Comparison of ENCODE assay signal across 11 mouse cellular contexts in the genomic region with DNA sequence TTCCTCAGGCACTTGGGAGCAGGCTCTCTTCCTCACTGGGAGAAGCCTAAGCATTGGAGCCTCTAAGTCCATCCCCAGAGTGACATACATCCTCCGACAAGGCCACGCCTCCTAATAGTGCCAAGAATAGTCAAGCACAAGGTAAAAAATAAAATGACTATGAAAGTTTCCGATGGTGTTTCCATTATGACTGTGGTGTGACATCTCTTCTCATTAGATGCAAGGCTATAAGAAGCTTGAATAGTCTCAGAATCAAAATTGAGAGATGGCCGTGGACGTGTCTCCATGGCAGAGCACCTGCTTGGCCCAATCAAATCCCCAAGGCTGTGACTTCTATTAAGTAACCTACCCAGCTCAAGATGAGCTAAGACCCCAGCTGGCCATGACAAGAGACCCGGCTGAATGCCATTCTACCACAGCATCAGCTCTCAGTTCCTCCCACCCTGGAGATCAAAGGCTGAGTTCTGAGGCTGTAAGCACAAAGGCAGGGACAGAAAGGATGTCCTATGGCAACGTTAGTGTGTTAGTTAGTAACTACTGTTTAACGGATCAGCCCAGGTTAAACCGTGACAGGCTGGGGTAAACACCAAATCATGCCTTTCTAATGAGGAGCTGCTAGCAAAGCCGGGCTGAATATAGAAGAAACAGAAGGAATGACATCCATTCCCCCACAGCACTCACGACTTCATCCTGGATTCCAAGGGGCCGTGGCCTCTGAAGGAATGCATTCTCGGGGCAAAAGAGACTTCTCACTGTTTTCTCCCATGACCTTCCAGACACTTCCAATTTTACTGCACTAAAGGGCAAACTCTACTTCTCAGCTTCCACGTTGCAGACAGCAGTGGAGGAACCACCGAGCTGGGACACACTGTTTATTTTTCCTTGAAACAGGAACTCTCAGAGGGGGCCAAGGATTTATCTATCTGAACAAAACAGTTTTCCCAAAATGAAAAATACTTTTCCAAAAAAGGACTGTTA.
A peak's percentile ranks its signal among the peaks of the same experiment; 100 is the strongest.
DNase-seq lines count a peak whose midpoint lies in the region; ATAC-seq lines count a peak whose summit lies in the region.
"Had no signal": no experiment of that assay in that cellular context is flagged by ENCODE, and none has a peak within 500 bp of the region (broad histone marks: within the 10 kb centered on the region; RNA-seq: fewer than 3 reads in every experiment).

No protein-coding gene starts in this region.

- H3K4me3 ChIP-seq in heart, embryonic 13.5 days: no peak overlapping the region
- no peak overlapping the region for H3K4me3 ChIP-seq in intestine, embryonic 14.5 days (ENCODE audit: low read depth, low read length)
- H3K4me3 ChIP-seq in midbrain, embryonic 13.5 days (replicated peaks): no peak overlapping the region
- H3K4me3 ChIP-seq: forebrain, embryonic 12.5 days; liver, embryonic 15.5 days had no signal

- no peak overlapping the region for H3K4me2 ChIP-seq in heart, embryonic 13.5 days
- peak overlapping the region; percentile 12; the same call in 1 of the 2 replicates for H3K4me2 ChIP-seq in intestine, embryonic 14.5 days (ENCODE audit: low read length)
- H3K4me2 ChIP-seq in midbrain, embryonic 13.5 days (replicated peaks): no peak overlapping the region
- H3K4me2 ChIP-seq: forebrain, embryonic 12.5 days; liver, embryonic 15.5 days had no signal

- H3K9ac ChIP-seq in heart, embryonic 13.5 days: no peak overlapping the region
- no peak overlapping the region for H3K9ac ChIP-seq in intestine, embryonic 14.5 days (ENCODE audit: low read length)
- no peak overlapping the region for H3K9ac ChIP-seq in midbrain, embryonic 13.5 days (replicated peaks)
- H3K9ac ChIP-seq: forebrain, embryonic 12.5 days; liver, embryonic 15.5 days had no signal

- 0 out of 2 replicates have a peak, but pooled peaks cover 3% of the 10 kb centered on the region for H3K9me3 ChIP-seq in heart, embryonic 13.5 days
- H3K9me3 ChIP-seq in intestine, embryonic 14.5 days (ENCODE audit: control insufficient read depth, low read length): no peaks in the 10 kb centered on the region
- H3K9me3 ChIP-seq in midbrain, embryonic 13.5 days: no peaks in the 10 kb centered on the region
- H3K9me3 ChIP-seq: forebrain, embryonic 12.5 days; liver, embryonic 15.5 days had no signal

- peak overlapping the region; percentile 70; the same call in 1 of the 2 replicates for H3K27ac ChIP-seq in heart, embryonic 13.5 days (replicated peaks)
- peak overlapping the region; percentile 78 for H3K27ac ChIP-seq in intestine, embryonic 14.5 days (ENCODE audit: low read depth)
- no peak overlapping the region for H3K27ac ChIP-seq in midbrain, embryonic 13.5 days
- H3K27ac ChIP-seq: forebrain, embryonic 12.5 days; liver, embryonic 15.5 days had no signal

- H3K4me1 ChIP-seq in heart, embryonic 13.5 days: peaks cover 64% of the 10 kb centered on the region
- H3K4me1 ChIP-seq in intestine, embryonic 14.5 days (replicated peaks; ENCODE audit: control insufficient read depth, insufficient read depth, low read length): peaks cover 45% of the 10 kb centered on the region
- peaks cover 21% of the 10 kb centered on the region for H3K4me1 ChIP-seq in midbrain, embryonic 13.5 days (replicated peaks)

- 0 out of 2 replicates have a peak, but pooled peaks cover 3% of the 10 kb centered on the region for H3K36me3 ChIP-seq in heart, embryonic 13.5 days
- no peaks in the 10 kb centered on the region for H3K36me3 ChIP-seq in intestine, embryonic 14.5 days (ENCODE audit: control insufficient read depth, insufficient read depth, low read length)
- no peaks in the 10 kb centered on the region for H3K36me3 ChIP-seq in midbrain, embryonic 13.5 days
- H3K36me3 ChIP-seq: forebrain, embryonic 12.5 days; liver, embryonic 15.5 days had no signal

- H3K27me3 ChIP-seq in heart, embryonic 13.5 days (replicated peaks): no peaks in the 10 kb centered on the region
- H3K27me3 ChIP-seq in intestine, embryonic 14.5 days (replicated peaks; ENCODE audit: control insufficient read depth, insufficient read depth, low read length): no peaks in the 10 kb centered on the region
- no peaks in the 10 kb centered on the region for H3K27me3 ChIP-seq in midbrain, embryonic 13.5 days
- H3K27me3 ChIP-seq: forebrain, embryonic 12.5 days; liver, embryonic 15.5 days had no signal

- DNase-seq in heart, postnatal 14 days: no peak
- DNase-seq in intestine, embryonic 14.5 days (ENCODE audit: low spot score): no peak
- peak; percentile 20 for DNase-seq in lung, postnatal 10 days
- no peak for DNase-seq in cerebellum, adult 9-11 months
- DNase-seq: cerebellum, postnatal 14 days had no signal

- ATAC-seq in heart, embryonic 13.5 days (ENCODE audit: extremely low read depth, insufficient number of reproducible peaks, low FRiP score, low TSS enrichment): no peak
- ATAC-seq in CD4-positive, CD25-positive, alpha-beta regulatory T cell, adult 4 months: peak; percentile 80
- no peak for ATAC-seq in intestine, embryonic 14.5 days (replicated peaks; ENCODE audit: low FRiP score, low TSS enrichment, low read depth)
- no peak for ATAC-seq in midbrain, embryonic 13.5 days
- no peak for ATAC-seq in erythroid progenitor cell, adult 5-6 weeks (replicated peaks; ENCODE audit: low FRiP score, poor library complexity, severe bottlenecking)

- WGBS in heart, embryonic 13.5 days: 51% methylated on average over 15 of the region's 15 CpGs
- 35% methylated on average over 15 of the region's 15 CpGs for WGBS in intestine, embryonic 14.5 days
- 31% methylated on average over 15 of the region's 15 CpGs for WGBS in midbrain, embryonic 13.5 days

- intact Hi-C loops in heart, postnatal 14 days (cut with DNase I): no loop called here
